Mouse (Mus musculus) macrophage (primary cell): Measurements from ENCODE around the gene Ahsa1. TPM values are rescaled to one million over a fixed set of nuclear protein-coding genes. Genes with fewer than 3 reads are reported as not detected.
"Not testable (repeated sequence)": the region's sequence is repeated elsewhere in the genome, so short reads cannot be mapped to it uniquely, and the experiment has no call there.

Source experiments
- H3K27ac ChIP-seq: fragments of 350-480 bp; formaldehyde crosslinking; 2 replicates; pipeline ENCODE4 v1.9.0; 2021
- H3K36me3 ChIP-seq: fragments of 350-480 bp; formaldehyde crosslinking; 2 replicates; pipeline ENCODE4 v1.9.0; 2021; ENCODE audit errors: inconsistent target
- H3K4me3 ChIP-seq: fragments of 350-480 bp; formaldehyde crosslinking; 2 replicates; pipeline ENCODE4 v1.9.0; 2021; ENCODE audit errors: inconsistent target
- H3K79me2 ChIP-seq: fragments of 350-480 bp; formaldehyde crosslinking; 2 replicates; pipeline ENCODE4 v1.9.0; 2021; ENCODE audit errors: inconsistent target
- WGBS: methylation state at CpG from one replicate; pipeline ENCODE4 v1.1.7; 2026; ENCODE audit warnings: inconsistent platforms; ENCODE audit not compliant: missing documents; 5-methylcytosine and 5-hydroxymethylcytosine counted together
- polyA plus RNA-seq: library from polyadenylated mRNA; stranded (reverse); fragments of 250-400 nt; gene quantifications from 3 replicates; pipeline ENCODE4 v1.2.4, GENCODE M21; 2018; ENCODE audit warnings: inconsistent platforms

Gene Ahsa1
- polyA plus RNA-seq, 1 experiment from 2014 or later, result 364 TPM

DNA sequence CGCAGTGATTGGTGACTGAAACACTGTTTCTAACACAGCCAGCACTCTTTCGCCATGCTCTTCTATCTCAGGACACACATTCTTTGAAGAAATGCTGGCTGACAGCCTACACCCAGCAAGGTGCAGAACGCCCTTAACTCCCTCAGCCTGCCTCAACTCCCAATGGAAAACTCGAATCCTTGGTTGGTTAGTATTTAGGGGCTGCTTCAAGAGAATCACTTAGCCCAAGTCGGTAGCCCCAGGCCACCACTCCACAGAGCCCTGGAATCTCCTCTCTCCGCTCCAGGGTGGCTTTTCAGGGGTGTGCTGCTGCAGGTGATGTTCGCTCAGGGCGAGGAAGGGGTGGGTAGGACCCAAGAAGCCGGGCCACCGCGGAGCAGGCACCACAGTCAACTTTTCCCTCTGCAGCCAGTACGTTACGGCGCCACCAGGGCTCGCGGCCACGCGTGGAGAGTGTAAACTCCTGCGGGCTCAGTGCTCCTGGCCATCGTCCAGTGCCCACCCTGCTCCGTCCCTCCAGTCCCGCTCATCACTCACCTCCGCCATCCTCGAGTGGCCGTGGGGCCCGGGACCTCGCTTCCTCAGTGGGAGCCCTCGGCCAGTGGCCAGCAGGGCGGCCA lies 32.9 kb downstream of the Ahsa1 start:
- Histone ChIP-seq H3K4me3 (no peak overlapping the region), H3K27ac (no peak overlapping the region), H3K36me3 (no peaks in the 10 kb centered on the region), H3K79me2 (no peaks in the 10 kb centered on the region)
- 20% methylated on average over 27 of the region's 29 CpGs for WGBS

DNA sequence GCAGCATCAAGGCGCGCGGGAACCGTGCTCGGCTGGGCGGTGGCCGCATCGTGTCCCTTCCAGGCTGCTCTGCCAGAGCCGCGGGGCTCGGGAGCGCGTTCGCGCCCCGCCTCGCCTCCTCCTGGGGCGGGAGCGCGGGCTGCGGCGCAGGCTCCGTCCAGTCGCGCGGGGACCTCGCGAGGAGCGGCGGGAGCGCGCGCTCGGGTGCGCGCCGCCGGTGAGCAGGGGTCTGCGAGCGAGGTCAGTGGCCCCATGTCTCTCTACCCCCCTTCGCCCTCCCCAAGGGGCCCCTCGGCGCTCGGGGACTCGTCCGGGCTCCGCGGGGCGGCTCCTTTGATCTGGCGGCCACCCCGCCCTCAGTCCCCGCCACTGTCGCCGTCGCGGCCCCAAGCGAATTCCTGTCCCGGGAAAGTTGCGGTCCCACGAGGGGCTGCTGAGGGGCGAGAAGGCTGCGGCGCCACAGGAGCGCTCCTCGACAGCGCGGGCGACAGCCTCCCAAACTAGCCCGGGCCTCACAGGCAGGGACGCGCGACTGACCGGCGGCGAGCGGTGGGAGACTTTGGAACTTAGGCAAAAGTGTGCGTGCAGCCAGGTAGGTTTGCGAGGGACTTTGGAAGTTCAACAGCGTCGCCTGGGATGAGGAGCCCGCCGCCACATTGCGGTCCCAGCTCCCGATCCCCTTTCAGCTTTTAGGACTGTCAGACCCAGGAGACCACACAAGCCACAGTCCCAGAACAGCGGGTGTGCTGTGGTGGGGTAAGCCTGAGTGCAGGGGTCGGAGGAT lies 33.6 kb downstream of the Ahsa1 start, which contains the start of gene Ism2:
Ism2 (minus strand) TSS at position 49 of the 784 bp plus-strand sequence.
- H3K4me3 ChIP-seq, result peak within 1 kb of the TSS; percentile 21; the same call in 1 of the 2 replicates
- no peak within 1 kb of the TSS for H3K27ac ChIP-seq
- WGBS, result under 1% methylated on average over 72 of the region's 86 CpGs
- no peaks in the 10 kb centered on the region for H3K79me2 ChIP-seq
- no peaks in the 10 kb centered on the region for H3K36me3 ChIP-seq

DNA sequence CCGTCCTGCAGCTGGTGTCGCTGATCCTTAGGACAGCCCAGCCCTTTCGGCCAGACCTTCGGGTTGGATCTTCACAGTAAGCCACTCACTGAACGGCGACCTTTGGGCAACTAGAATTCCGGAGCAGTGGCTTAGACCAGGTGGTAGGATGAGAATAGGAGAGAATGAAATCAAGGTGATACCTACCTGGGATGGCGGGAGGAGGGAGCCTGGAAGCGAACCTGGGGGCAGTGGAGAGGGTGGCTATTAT lies 34.1 kb downstream of the Ahsa1 start:
- Histone ChIP-seq H3K4me3 (peak overlapping the region; percentile 21; the same call in 1 of the 2 replicates), H3K36me3 (no peaks in the 10 kb centered on the region)

DNA sequence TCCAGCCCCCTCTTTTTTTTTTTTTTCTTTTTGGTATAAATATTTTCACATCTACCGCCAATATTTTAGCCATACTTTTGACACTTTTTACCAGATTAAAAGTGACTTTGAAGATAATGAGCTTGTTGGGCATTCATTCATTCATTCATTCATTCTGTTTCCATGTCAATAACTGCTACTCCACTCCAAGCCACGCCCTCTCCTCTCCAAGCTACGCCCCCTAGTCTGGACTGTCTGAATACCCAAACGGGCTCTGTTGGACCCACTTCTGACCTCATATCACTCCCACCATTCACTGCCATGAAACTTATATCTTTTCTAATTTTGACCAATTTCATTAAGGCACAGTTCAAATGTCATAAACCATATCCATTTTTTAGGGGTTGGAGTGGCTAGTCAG lies 34.9 kb downstream of the Ahsa1 start:
- H3K79me2 ChIP-seq, result no peaks in the 10 kb centered on the region
- 96% methylated on average over 4 of the region's 4 CpGs for WGBS
- no peaks in the 10 kb centered on the region for H3K36me3 ChIP-seq
- H3K4me3 ChIP-seq, result no peak overlapping the region
- H3K27ac ChIP-seq, result no peak overlapping the region

More for the DNA sequence above, 34.1 kb downstream of the Ahsa1 start:
- H3K27ac ChIP-seq, result no peak overlapping the region
- WGBS, result 8% methylated on average over 9 of the region's 9 CpGs
- H3K79me2 ChIP-seq, result no peaks in the 10 kb centered on the region

DNA sequence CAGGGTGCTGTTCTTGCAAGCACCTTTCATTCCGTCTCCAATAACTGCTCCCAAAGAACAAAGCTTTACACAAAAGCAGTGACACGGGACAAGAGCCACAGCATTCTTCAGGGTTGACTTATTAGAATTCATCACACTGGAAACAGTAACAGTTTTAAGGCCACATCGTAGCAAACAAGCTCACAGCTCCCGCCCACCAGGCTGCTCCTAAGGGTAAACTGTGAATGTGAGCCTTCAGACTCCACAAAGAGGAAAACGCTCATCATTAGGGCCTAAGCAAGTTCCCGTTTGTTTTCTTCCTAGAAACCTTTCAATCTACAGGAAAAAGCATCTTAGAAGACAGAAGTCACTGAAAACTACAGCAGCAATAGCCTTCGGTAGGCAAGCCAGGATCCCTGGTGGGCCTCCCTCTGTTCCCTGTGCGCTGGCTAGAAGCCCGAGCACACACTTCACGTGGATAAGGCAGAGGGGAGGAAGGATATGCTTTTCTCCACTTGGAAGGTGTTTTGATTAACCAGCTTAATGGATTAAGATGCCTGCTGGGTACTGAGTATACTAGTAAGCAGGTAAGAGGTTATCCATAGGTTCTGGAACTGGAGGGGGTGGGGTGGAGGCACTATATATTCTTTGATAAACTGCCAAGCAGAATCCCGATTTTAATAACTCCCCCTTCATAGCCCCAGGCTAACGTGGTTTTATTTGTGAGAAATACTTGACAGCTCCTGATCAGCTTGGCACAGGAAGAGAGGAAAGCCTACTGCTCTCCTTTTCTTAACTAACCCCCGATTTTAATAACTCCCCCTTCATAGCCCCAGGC lies 39.7 kb downstream of the Ahsa1 start:
- 54% methylated on average over 12 of the region's 13 CpGs for WGBS
- Histone ChIP-seq H3K27ac (no peak overlapping the region), H3K79me2 (no peaks in the 10 kb centered on the region), H3K36me3 (peaks cover 28% of the 10 kb centered on the region), H3K4me3 (no peak overlapping the region)

DNA sequence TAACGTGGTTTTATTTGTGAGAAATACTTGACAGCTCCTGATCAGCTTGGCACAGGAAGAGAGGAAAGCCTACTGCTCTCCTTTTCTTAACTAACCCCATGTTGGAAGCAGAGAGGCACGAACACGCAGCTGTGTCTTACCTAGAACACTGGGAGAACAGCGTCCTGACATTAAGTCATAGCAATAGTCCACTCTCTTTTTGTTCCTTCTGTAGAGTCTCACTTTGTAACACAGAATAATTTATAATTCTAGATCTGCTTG lies 40.2 kb downstream of the Ahsa1 start:
- 86% methylated on average over 4 of the region's 4 CpGs for WGBS
- H3K4me3 ChIP-seq, result not testable (repeated sequence)

DNA sequence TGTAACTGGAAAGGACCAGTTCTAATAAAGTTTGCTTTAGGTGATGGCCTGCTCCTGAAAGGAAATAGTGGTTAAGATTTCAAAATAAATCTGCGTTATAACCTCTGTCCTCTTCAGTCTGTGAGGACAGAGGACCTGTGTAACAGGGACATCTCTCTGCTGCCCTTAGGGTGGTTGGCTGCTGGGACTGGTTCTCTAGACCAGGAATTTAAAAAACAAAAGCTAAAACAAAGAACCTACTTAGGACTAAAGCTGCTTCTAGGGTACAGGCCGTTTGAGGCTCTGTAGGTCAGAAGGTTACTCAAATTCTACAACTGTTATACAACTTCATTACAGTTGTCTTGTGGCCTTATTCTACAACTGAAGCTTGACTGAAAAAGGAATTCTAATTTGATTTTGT lies 46.8 kb downstream of the Ahsa1 start:
- peaks cover 39% of the 10 kb centered on the region for H3K36me3 ChIP-seq

More for the DNA sequence above, 40.2 kb downstream of the Ahsa1 start:
- H3K79me2 ChIP-seq, H3K27ac ChIP-seq: not testable (repeated sequence)
- H3K36me3 ChIP-seq, result peaks cover 28% of the 10 kb centered on the region

DNA sequence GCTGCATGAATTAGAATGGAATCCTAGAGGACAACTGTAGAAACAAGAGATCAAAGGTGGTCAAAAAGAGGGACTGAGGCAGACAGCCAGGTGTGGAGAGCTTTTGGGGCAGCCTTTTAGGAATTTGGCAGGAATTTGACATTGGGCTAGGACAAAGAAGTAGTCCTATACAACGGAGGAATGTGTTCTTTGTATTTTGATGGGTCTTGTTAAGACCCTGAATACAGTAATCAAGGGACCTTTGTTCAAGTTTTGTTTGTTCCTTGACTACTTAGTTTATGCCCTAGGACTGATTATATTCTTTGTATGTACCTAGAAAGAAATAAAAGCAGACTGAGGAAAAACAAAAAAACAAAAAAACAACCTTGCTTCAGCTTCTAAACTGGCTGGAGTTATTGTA lies 51.7 kb downstream of the Ahsa1 start:
- Histone ChIP-seq H3K36me3 (peaks cover 4% of the 10 kb centered on the region; the same call in 1 of the 2 replicates), H3K27ac (no peak overlapping the region), H3K4me3 (no peak overlapping the region), H3K79me2 (no peaks in the 10 kb centered on the region; the same call in 1 of the 2 replicates)
- 100% methylated on average over 1 of the region's 1 CpGs for whole genome bisulfite sequencing

More for the DNA sequence above, 46.8 kb downstream of the Ahsa1 start:
- no peaks in the 10 kb centered on the region for H3K79me2 ChIP-seq
- 90% methylated on average over 2 of the region's 2 CpGs for WGBS
- no peak overlapping the region for H3K27ac ChIP-seq
- no peak overlapping the region for H3K4me3 ChIP-seq

DNA sequence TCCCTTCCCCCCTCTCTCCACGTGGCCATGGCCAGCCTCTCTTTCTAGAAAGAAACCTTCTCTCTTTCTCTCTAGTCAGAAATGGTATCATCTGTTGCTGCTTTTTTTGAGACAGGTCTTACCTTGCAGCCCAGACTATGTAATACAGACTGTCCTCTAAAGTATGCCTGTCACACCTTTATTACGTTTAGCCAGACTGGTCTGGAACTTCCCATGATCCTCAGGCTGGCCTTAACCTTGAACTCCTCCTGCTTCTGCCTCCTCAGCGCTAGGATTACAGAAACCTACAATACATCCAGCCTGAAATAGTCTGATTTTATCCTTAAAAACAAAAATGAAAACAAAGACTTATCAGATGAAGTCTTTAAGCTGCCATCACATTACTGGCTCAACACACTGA lies 53.0 kb downstream of the Ahsa1 start:
- Histone ChIP-seq H3K27ac (no peak overlapping the region), H3K79me2 (no peaks in the 10 kb centered on the region; the same call in 1 of the 2 replicates), H3K4me3 (no peak overlapping the region), H3K36me3 (peaks cover 13% of the 10 kb centered on the region)
- WGBS, result 100% methylated on average over 3 of the region's 3 CpGs

Other genes with a start within 250 kb of the Ahsa1 start
- not detected in 3 replicates for gene Tmem63c, start 245.1 kb upstream of the Ahsa1 start, polyA plus RNA-seq
- gene Ngb, start 163.9 kb upstream of the Ahsa1 start, polyA plus RNA-seq, result 0.09 TPM in 1 of 3 replicates, not detected in the others
- 14.6 to 20.4 TPM (median 19.2 TPM) in 3 replicates for gene Gstz1, start 119.3 kb upstream of the Ahsa1 start, polyA plus RNA-seq
- 5.8 to 7.9 TPM (median 5.8 TPM) in 3 replicates for gene Pomt2, start 118.5 kb upstream of the Ahsa1 start, polyA plus RNA-seq
- gene Samd15, start 66.8 kb upstream of the Ahsa1 start, polyA plus RNA-seq, result 0.48 to 1.2 TPM (median 0.73 TPM) in 3 replicates
- gene Tmed8, start 66.0 kb upstream of the Ahsa1 start, polyA plus RNA-seq, result 6.6 to 15.5 TPM (median 11.6 TPM) in 3 replicates
- gene Noxred1, start 27.7 kb upstream of the Ahsa1 start, polyA plus RNA-seq, result 0.31 to 0.40 TPM (median 0.32 TPM) in 3 replicates
- gene Vipas39, start 223 bp upstream of the Ahsa1 start, polyA plus RNA-seq, result 106 to 155 TPM (median 136 TPM) in 3 replicates
- 0.19 TPM in 1 of 3 replicates, not detected in the others for gene Ism2, start 33.2 kb downstream of the Ahsa1 start, polyA plus RNA-seq
- gene Sptlc2, start 121.9 kb downstream of the Ahsa1 start, polyA plus RNA-seq, result 96.4 to 117 TPM (median 96.5 TPM) in 3 replicates
- 44.6 to 126 TPM (median 109 TPM) in 3 replicates for gene Slirp, start 177.4 kb downstream of the Ahsa1 start, polyA plus RNA-seq
- 10.6 to 11.2 TPM (median 10.8 TPM) in 3 replicates for gene Alkbh1, start 177.5 kb downstream of the Ahsa1 start, polyA plus RNA-seq
- 90.8 to 150 TPM (median 111 TPM) in 3 replicates for gene Snw1, start 205.8 kb downstream of the Ahsa1 start, polyA plus RNA-seq
- gene Gm5788, start 228.2 kb downstream of the Ahsa1 start, polyA plus RNA-seq, result not detected in 3 replicates
- not detected in 3 replicates for gene Gm8300, start 247.8 kb downstream of the Ahsa1 start, polyA plus RNA-seq